Mouse (Mus musculus) embryonic facial prominence, embryonic 10.5 days (tissue): Measurements from ENCODE around the gene Ubl4b. TPM values are rescaled to one million over a fixed set of nuclear protein-coding genes. Genes with fewer than 3 reads are reported as not detected.

Experiments
- DNase-seq: peaks from one replicate; pipeline ENCODE4 v3.0.0-alpha.2; 2017; ENCODE audit warnings: low spot score
- H3K27ac ChIP-seq: fragments of 300-500 bp; sonication (generic); replicated peaks from 2 replicates; pipeline ENCODE4 v1.5.1; 2016; ENCODE audit warnings: mild to moderate bottlenecking
- H3K27me3 ChIP-seq: fragments of 300-500 bp; sonication (generic); replicated peaks from 2 replicates; pipeline ENCODE4 v1.6.1; 2016; ENCODE audit warnings: low read depth, mild to moderate bottlenecking; ENCODE audit not compliant: poor library complexity, severe bottlenecking
- H3K36me3 ChIP-seq: fragments of 300-500 bp; sonication (generic); replicated peaks from 2 replicates; pipeline ENCODE4 v1.6.1; 2016; ENCODE audit warnings: mild to moderate bottlenecking, moderate library complexity
- H3K4me1 ChIP-seq: fragments of 300-500 bp; sonication (generic); 2 replicates; pipeline ENCODE4 v1.6.1; 2016
- H3K4me3 ChIP-seq: fragments of 300-500 bp; sonication (generic); 2 replicates; pipeline ENCODE4 v1.5.1; 2016; ENCODE audit warnings: mild to moderate bottlenecking, moderate library complexity
- H3K9me3 ChIP-seq: fragments of 300-500 bp; sonication (generic); 2 replicates; pipeline ENCODE4 v1.6.1; 2016; ENCODE audit warnings: mild to moderate bottlenecking
- WGBS: fragments of 180-500 bp; shearing (Covaris S2); methylation state at CpG from one replicate; pipeline ENCODE4 v1.1.7; 2016; 5-methylcytosine and 5-hydroxymethylcytosine counted together
- polyA plus RNA-seq: library from polyadenylated mRNA; unstranded; fragments of >200 nt; fragmentation: Nextera tagmentation; extraction: Ambion mirVana; gene quantifications from 2 replicates; pipeline ENCODE4 v1.2.1, GENCODE M21; 2016

Ubl4b gene
- polyA plus RNA-seq, 1 experiment from 2014 or later: 0.41 TPM

- Histone ChIP-seq H3K27ac (peak overlapping the region; percentile 89), H3K27me3 (peaks cover 99% of the 10 kb centered on the region)
Measured at GRCm38 (mm10) chr3:107582875-107583767, 28.2 kb upstream of the Ubl4b start.

GRCm38 (mm10) chr3:107582130-107582874 lies 27.4 kb upstream of the Ubl4b start:
- Histone ChIP-seq H3K27ac (peak overlapping the region; percentile 89), H3K4me1 (peaks cover 85% of the 10 kb centered on the region)

More at GRCm38 (mm10) chr3:107582875-107583767, 28.2 kb upstream of the Ubl4b start:
- no peaks in the 10 kb centered on the region for H3K9me3 ChIP-seq
- peaks cover 77% of the 10 kb centered on the region for H3K4me1 ChIP-seq
- peak; percentile 66 for DNase-seq
- WGBS: under 1% methylated on average over 65 of the region's 65 CpGs
- H3K36me3 ChIP-seq: no peaks in the 10 kb centered on the region
- peak overlapping the region; percentile 58 for H3K4me3 ChIP-seq

GRCm38 (mm10) chr3:107581103-107582010 lies 26.5 kb upstream of the Ubl4b start:
- peaks cover 81% of the 10 kb centered on the region for H3K27me3 ChIP-seq

More at GRCm38 (mm10) chr3:107582130-107582874, 27.4 kb upstream of the Ubl4b start:
- H3K27me3 ChIP-seq: peaks cover 91% of the 10 kb centered on the region
- DNase-seq: peak; percentile 31
- no peaks in the 10 kb centered on the region for H3K36me3 ChIP-seq
- H3K4me3 ChIP-seq: peak overlapping the region; percentile 58
- WGBS: 2% methylated on average over 18 of the region's 18 CpGs
- H3K9me3 ChIP-seq: no peaks in the 10 kb centered on the region

GRCm38 (mm10) chr3:107579466-107579865 lies 24.6 kb upstream of the Ubl4b start:
- 3% methylated on average over 4 of the region's 4 CpGs for WGBS
- H3K4me1 ChIP-seq: peaks cover 64% of the 10 kb centered on the region

More at GRCm38 (mm10) chr3:107581103-107582010, 26.5 kb upstream of the Ubl4b start:
- peak; percentile 57 for DNase-seq
- H3K4me1 ChIP-seq: peaks cover 80% of the 10 kb centered on the region
- no peaks in the 10 kb centered on the region for H3K9me3 ChIP-seq
- H3K4me3 ChIP-seq: peak overlapping the region; percentile 58
- H3K36me3 ChIP-seq: no peaks in the 10 kb centered on the region
- H3K27ac ChIP-seq: peak overlapping the region; percentile 71
- 2% methylated on average over 15 of the region's 15 CpGs for WGBS

GRCm38 (mm10) chr3:107577810-107578390 lies 23.0 kb upstream of the Ubl4b start:
- Histone ChIP-seq H3K4me1 (peaks cover 53% of the 10 kb centered on the region), H3K9me3 (no peaks in the 10 kb centered on the region), H3K4me3 (no peak overlapping the region), H3K27me3 (peaks cover 47% of the 10 kb centered on the region), H3K27ac (no peak overlapping the region; the same call in 1 of the 2 replicates), H3K36me3 (no peaks in the 10 kb centered on the region)
- WGBS: 20% methylated on average over 3 of the region's 3 CpGs
- peak; percentile 41 for DNase-seq

More at GRCm38 (mm10) chr3:107579466-107579865, 24.6 kb upstream of the Ubl4b start:
- Histone ChIP-seq H3K27ac (no peak overlapping the region), H3K4me3 (no peak overlapping the region), H3K9me3 (no peaks in the 10 kb centered on the region), H3K27me3 (peaks cover 63% of the 10 kb centered on the region), H3K36me3 (no peaks in the 10 kb centered on the region)
- peak; percentile 70 for DNase-seq

- Histone ChIP-seq H3K4me1 (peaks cover 43% of the 10 kb centered on the region), H3K4me3 (no peak overlapping the region), H3K36me3 (no peaks in the 10 kb centered on the region), H3K27me3 (peaks cover 36% of the 10 kb centered on the region), H3K27ac (no peak overlapping the region), H3K9me3 (no peaks in the 10 kb centered on the region)
- no peak for DNase-seq
- WGBS: 80% methylated on average over 3 of the region's 3 CpGs
Measured at GRCm38 (mm10) chr3:107576807-107577206, 21.9 kb upstream of the Ubl4b start.

- DNase-seq: no peak
- H3K27ac ChIP-seq: no peak overlapping the region
- WGBS: 57% methylated on average over 2 of the region's 2 CpGs
Measured at GRCm38 (mm10) chr3:107571205-107571604, 16.3 kb upstream of the Ubl4b start.

GRCm38 (mm10) chr3:107568721-107569120 lies 13.8 kb upstream of the Ubl4b start:
- no peak overlapping the region for H3K4me3 ChIP-seq
- no peaks in the 10 kb centered on the region for H3K9me3 ChIP-seq
- peak; percentile 49 for DNase-seq
- peaks cover 7% of the 10 kb centered on the region; the same call in 1 of the 2 replicates for H3K27me3 ChIP-seq
- H3K27ac ChIP-seq: 0 out of 2 replicates have a peak overlapping the region, but pooled peaks have one; percentile 30
- peaks cover 49% of the 10 kb centered on the region for H3K4me1 ChIP-seq
- H3K36me3 ChIP-seq: no peaks in the 10 kb centered on the region
- 57% methylated on average over 4 of the region's 4 CpGs for WGBS

More at GRCm38 (mm10) chr3:107571205-107571604, 16.3 kb upstream of the Ubl4b start:
- Histone ChIP-seq H3K4me3 (no peak overlapping the region), H3K36me3 (no peaks in the 10 kb centered on the region), H3K9me3 (no peaks in the 10 kb centered on the region), H3K27me3 (peaks cover 7% of the 10 kb centered on the region; the same call in 1 of the 2 replicates), H3K4me1 (peaks cover 27% of the 10 kb centered on the region)

GRCm38 (mm10) chr3:107567766-107568165 lies 12.9 kb upstream of the Ubl4b start:
- Histone ChIP-seq H3K27ac (no peak overlapping the region), H3K4me1 (peaks cover 57% of the 10 kb centered on the region), H3K9me3 (no peaks in the 10 kb centered on the region), H3K4me3 (no peak overlapping the region), H3K27me3 (peaks cover 7% of the 10 kb centered on the region; the same call in 1 of the 2 replicates), H3K36me3 (no peaks in the 10 kb centered on the region)
- WGBS: 80% methylated on average over 7 of the region's 7 CpGs
- no peak for DNase-seq

- Histone ChIP-seq H3K9me3 (no peaks in the 10 kb centered on the region), H3K36me3 (no peaks in the 10 kb centered on the region), H3K27me3 (peaks cover 11% of the 10 kb centered on the region; the same call in 1 of the 2 replicates), H3K4me1 (peaks cover 77% of the 10 kb centered on the region), H3K4me3 (no peak overlapping the region), H3K27ac (peak overlapping the region; percentile 68)
- peak; percentile 64 for DNase-seq
- WGBS: 24% methylated on average over 3 of the region's 3 CpGs
Measured at GRCm38 (mm10) chr3:107565331-107565730, 10.5 kb upstream of the Ubl4b start.

GRCm38 (mm10) chr3:107563880-107564279 lies 9.0 kb upstream of the Ubl4b start:
- Histone ChIP-seq H3K4me3 (no peak overlapping the region), H3K27me3 (peaks cover 6% of the 10 kb centered on the region; the same call in 1 of the 2 replicates), H3K9me3 (no peaks in the 10 kb centered on the region), H3K36me3 (no peaks in the 10 kb centered on the region), H3K4me1 (peaks cover 72% of the 10 kb centered on the region), H3K27ac (peak overlapping the region; percentile 57; the same call in 1 of the 2 replicates)
- no peak for DNase-seq
- WGBS: 24% methylated on average over 4 of the region's 4 CpGs
